Mouse (Mus musculus): ENCODE measurements around the gene Efcab2. TPM values are rescaled to one million over a fixed set of nuclear protein-coding genes. Genes with fewer than 3 reads are reported as not detected.

Efcab2 gene
- polyA plus RNA-seq (2015; fragmentation: Nextera tagmentation; extraction: Ambion mirVana): 8.4 and 9.6 TPM in 2 replicates

DNA sequence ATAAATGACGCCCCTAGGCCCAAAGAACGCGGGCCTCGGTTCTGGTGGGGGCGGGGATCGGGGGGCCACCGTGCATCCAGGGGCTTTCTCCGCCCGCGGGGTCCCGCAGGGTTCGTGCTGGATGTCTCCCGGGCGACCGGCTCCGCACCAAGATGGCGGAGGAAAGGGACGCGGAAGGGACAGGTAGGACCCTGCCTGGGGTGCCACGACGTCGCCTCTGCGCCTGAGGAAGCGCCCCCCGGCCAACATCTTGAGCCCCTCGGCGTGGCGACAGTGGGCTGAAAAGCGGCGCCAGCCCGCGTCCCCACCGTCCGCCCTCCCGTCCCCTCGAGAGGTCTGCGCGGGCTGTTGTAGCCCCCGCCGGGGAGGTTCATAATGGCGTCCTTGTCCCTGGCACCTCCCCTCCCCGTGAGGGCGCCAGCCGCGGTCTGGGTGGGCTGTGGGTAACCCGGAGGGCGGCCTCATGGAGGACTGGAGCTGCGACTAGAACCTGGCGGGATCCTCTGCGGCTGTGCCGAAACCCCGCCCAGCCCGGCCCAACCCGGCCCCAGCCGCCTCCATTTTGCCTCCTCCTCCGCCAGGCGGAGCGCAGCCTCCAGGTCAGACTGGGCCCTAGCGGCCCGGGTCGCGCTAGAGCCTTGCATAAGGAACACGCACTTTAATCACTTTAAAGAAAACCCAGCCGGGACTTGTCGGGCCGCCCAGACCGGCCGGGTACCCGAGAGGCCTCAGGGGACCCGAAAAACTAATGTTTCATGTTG, at the start of gene Efcab2:
Gene Efcab2, plus strand, starts transcription at position 135 of the 761 bp plus-strand sequence.
- Histone ChIP-seq H3K9ac (peak within 1 kb of the TSS; percentile 89), H3K27ac (replicated peaks) (peak within 1 kb of the TSS; percentile 100), H3K4me2 (peak within 1 kb of the TSS; percentile 57), H3K36me3 (no peaks in the 10 kb centered on the region), H3K9me3 (no peaks in the 10 kb centered on the region), H3K4me1 (replicated peaks) (no peaks in the 10 kb centered on the region), H3K27me3 (no peaks in the 10 kb centered on the region), H3K4me3 (peak within 1 kb of the TSS; percentile 59)
- WGBS: under 1% methylated on average over 69 of the region's 70 CpGs
- ATAC-seq (ENCODE audit: low read depth): peak; percentile 99

DNA sequence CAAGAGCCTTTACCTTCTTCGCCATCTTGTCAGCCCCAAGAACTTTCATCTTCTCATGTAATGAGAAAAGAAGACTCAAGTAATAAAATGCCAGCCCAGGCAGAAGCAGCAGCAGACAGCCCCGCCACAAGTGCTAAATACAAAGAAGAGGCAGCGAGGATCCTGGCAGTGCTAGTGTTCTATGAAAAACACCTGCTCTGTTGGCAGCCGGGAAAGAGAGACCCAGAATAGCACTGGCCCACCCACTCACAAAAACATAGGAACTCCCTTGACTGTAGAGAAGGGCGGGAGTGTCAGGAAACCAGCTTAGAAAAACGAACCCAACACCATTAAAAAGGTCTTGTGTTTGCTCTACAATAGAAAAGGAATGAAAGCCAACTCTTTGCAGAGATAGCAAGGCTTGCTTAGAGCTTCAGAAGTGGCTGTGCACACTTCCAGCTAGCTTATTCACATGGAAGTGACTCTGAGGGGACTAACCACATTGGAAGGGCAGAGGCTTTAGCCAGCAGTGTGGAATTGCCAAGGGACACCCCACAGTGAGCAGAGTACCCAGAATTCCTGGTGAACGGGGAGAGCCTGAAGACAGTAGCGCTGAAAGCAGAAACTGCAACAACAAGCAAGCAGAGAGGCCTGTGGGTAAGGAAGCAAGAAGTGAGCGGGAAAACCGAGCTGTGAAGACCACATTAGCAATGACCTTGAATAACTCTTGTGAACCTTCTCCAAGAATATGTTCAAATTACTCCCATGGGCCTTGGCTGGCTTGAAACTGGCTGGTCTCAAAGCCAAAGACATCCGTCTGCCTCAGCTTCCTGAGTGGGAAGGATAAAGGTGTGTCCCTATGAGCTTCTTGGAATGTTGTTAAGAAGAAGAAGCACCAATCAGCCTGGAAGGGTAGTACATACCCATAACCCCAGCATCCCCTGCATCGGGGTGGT, 47.8 kb upstream of the Efcab2 start:
- H3K9me3 ChIP-seq: no peaks in the 10 kb centered on the region
- no peak overlapping the region for H3K9ac ChIP-seq
- no peak overlapping the region for H3K4me2 ChIP-seq
- H3K36me3 ChIP-seq: no peaks in the 10 kb centered on the region
- ATAC-seq (ENCODE audit: low read depth): no peak
- H3K27me3 ChIP-seq: no peaks in the 10 kb centered on the region
- H3K27ac ChIP-seq (replicated peaks): no peak overlapping the region
- 63% methylated on average over 12 of the region's 12 CpGs for WGBS
- no peak overlapping the region for H3K4me3 ChIP-seq
- H3K4me1 ChIP-seq (replicated peaks): no peaks in the 10 kb centered on the region

DNA sequence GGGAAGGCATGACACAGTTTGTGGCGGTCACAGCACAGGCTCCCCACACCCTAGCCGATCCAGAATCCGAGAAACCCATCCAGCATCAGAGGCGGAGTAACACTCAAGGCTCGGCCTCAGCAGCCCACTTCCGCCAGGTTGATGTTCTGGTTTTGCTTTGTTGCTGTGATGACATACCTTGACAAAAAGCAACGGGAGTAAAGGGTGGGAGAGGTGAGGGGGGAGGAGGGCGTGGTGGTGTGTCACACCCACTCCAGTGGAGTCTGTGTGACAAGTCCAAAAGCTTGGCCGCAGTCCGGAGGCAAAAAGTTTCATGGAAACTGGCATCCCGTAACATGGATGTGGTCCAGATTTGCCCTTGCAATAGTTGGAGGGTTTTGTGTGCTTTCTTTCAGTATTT, 45.6 kb upstream of the Efcab2 start:
- 86% methylated on average over 11 of the region's 11 CpGs for WGBS

DNA sequence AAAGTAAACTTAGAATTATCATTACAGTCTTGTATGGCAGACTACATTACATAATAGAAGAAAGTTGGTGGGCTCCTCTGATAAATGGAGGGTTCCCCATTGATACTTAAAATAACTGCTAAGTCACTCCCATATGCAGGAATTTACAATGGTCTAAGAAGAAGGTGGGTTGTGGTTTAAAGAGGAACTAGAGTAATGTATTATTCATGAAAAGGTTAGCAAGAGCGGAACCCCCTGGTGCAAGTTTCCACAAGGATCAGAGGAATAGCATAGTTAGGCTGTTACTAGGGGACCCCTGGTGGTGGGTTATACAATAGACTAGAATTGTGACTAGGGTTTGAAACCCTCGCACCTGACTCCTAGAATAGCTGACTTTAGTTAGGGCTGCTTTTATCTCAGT, 45.2 kb upstream of the Efcab2 start:
- ATAC-seq (ENCODE audit: low read depth): no peak
- H3K27me3 ChIP-seq: no peaks in the 10 kb centered on the region
- H3K4me3 ChIP-seq: no peak overlapping the region
- H3K27ac ChIP-seq (replicated peaks): no peak overlapping the region
- no peaks in the 10 kb centered on the region for H3K4me1 ChIP-seq (replicated peaks)
- 59% methylated on average over 2 of the region's 2 CpGs for WGBS
- no peak overlapping the region for H3K4me2 ChIP-seq
- H3K9ac ChIP-seq: no peak overlapping the region
- H3K9me3 ChIP-seq: no peaks in the 10 kb centered on the region
- no peaks in the 10 kb centered on the region for H3K36me3 ChIP-seq

More for the DNA sequence above, 45.6 kb upstream of the Efcab2 start:
- no peaks in the 10 kb centered on the region for H3K4me1 ChIP-seq (replicated peaks)
- H3K9ac ChIP-seq: no peak overlapping the region
- no peaks in the 10 kb centered on the region for H3K9me3 ChIP-seq
- no peak overlapping the region for H3K27ac ChIP-seq (replicated peaks)
- no peaks in the 10 kb centered on the region for H3K36me3 ChIP-seq
- H3K27me3 ChIP-seq: no peaks in the 10 kb centered on the region
- no peak for ATAC-seq (ENCODE audit: low read depth)
- H3K4me2 ChIP-seq: no peak overlapping the region
- no peak overlapping the region for H3K4me3 ChIP-seq

DNA sequence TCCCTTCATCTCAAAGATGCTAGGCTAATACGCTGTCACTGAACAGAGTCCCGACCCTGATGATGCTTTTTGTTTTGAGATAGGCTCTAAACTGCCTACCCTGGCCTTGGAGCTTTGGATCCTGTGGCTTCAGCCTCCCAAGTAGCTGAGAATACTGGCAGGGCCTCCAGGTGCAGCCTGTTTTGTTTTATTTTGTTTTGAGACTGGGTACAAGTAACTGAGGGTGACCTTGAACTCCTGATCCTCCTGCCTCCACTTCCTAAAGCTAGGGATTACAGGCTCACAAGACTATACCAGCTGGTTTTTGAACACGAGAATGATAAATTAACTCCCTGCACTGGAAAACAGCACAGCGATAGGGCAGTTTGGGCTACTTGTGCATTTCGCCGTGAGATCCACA, 40.7 kb upstream of the Efcab2 start:
- no peak for ATAC-seq (ENCODE audit: low read depth)
- peaks cover 15% of the 10 kb centered on the region; the same call in 1 of the 2 replicates for H3K4me1 ChIP-seq (replicated peaks)
- no peak overlapping the region for H3K27ac ChIP-seq (replicated peaks)
- 89% methylated on average over 6 of the region's 6 CpGs for WGBS
- H3K9ac ChIP-seq: no peak overlapping the region
- no peak overlapping the region for H3K4me2 ChIP-seq
- H3K9me3 ChIP-seq: no peaks in the 10 kb centered on the region
- H3K36me3 ChIP-seq: no peaks in the 10 kb centered on the region
- H3K27me3 ChIP-seq: no peaks in the 10 kb centered on the region
- no peak overlapping the region for H3K4me3 ChIP-seq

DNA sequence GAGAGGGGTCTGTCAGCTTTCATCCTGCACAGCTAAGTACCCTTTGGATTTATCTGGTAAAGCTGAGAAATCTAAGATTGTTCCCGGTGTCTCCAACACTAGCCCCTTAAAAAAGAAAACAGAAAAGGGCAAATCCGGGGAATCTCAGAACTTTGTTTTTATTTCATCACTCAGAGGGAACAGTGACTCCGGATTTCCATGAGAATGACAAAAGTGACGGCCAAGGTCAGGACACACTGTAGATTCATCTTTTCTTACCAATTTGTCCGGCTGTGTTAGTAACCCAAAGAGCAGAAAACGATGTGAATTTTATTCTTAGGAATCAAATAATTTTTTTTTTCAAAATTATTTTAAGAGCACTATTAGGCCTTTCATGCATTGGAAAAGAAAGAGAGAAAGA, 37.8 kb upstream of the Efcab2 start:
- no peak overlapping the region for H3K9ac ChIP-seq
- no peak for ATAC-seq (ENCODE audit: low read depth)
- 82% methylated on average over 6 of the region's 6 CpGs for WGBS
- H3K36me3 ChIP-seq: no peaks in the 10 kb centered on the region
- H3K27ac ChIP-seq (replicated peaks): peak overlapping the region; percentile 71; the same call in 1 of the 2 replicates
- H3K4me2 ChIP-seq: peak overlapping the region; percentile 78
- H3K9me3 ChIP-seq: no peaks in the 10 kb centered on the region
- H3K4me3 ChIP-seq: no peak overlapping the region
- peaks cover 15% of the 10 kb centered on the region; the same call in 1 of the 2 replicates for H3K4me1 ChIP-seq (replicated peaks)
- H3K27me3 ChIP-seq: no peaks in the 10 kb centered on the region

DNA sequence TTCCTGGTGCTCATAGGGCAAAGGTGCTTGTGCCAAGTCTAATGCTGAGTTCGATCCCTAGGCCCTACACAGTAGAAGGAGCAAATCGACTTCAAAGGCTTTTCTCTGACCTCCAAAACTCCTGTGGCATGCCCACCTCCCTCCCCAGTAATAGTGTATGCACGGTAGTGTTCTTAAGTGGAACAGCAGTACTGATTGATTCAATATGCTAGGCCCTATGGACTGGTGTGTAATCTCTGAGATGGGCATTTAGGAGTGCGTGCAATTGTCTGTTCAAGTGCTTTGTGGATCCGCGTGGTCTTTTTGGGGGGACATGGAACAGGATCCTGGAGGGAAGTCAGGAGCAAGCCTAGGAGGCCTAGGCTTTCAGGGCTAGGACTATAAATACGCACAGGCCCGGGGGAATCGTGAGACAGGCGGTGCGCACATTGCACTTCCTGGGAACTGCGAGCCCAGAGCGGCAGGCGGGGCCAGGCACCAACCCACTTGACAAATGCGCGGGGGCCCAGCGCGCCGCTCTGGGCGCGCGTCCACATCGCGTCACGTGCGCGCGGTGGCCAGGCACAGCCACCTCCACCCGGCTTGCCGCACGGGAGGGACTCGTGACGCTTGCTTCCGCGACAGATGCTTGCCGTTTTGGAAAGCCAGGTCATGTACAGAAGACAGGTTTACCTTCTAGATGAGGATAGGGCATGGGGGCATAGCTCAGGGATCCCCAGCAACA, 37.2 kb upstream of the Efcab2 start:
- peak overlapping the region; percentile 74 for H3K9ac ChIP-seq
- no peaks in the 10 kb centered on the region for H3K27me3 ChIP-seq
- peak overlapping the region; percentile 78 for H3K4me2 ChIP-seq
- peak; percentile 97 for ATAC-seq (ENCODE audit: low read depth)
- H3K27ac ChIP-seq (replicated peaks): peak overlapping the region; percentile 71
- no peaks in the 10 kb centered on the region for H3K9me3 ChIP-seq
- H3K36me3 ChIP-seq: no peaks in the 10 kb centered on the region
- H3K4me3 ChIP-seq: peak overlapping the region; percentile 50
- H3K4me1 ChIP-seq (replicated peaks): peaks cover 15% of the 10 kb centered on the region; the same call in 1 of the 2 replicates
- 2% methylated on average over 36 of the region's 36 CpGs for WGBS

DNA sequence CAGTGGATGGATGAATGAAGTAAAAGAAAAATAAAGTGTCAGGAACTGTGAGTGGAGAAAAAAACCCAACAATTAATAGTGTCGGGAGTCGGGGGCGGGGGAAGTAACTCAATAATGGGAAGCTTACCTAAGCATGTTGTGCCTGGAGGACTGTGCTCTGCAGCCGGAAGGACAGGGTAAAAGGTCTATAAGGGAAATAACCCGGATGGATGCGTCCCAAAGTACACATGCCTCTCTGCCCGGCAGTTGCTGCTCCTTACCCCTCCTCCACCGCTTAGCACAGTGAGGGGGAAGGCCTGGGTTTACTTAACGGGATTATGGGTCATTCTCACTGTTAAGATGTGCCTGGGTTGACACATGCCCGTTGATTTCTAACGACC, 36.6 kb upstream of the Efcab2 start:
- H3K9ac ChIP-seq: peak overlapping the region; percentile 74
- H3K4me3 ChIP-seq: peak overlapping the region; percentile 50
- peaks cover 15% of the 10 kb centered on the region; the same call in 1 of the 2 replicates for H3K4me1 ChIP-seq (replicated peaks)
- H3K27ac ChIP-seq (replicated peaks): peak overlapping the region; percentile 71
- H3K27me3 ChIP-seq: no peaks in the 10 kb centered on the region
- no peaks in the 10 kb centered on the region for H3K9me3 ChIP-seq
- ATAC-seq (ENCODE audit: low read depth): peak; percentile 84
- no peaks in the 10 kb centered on the region for H3K36me3 ChIP-seq
- 2% methylated on average over 11 of the region's 11 CpGs for WGBS
- peak overlapping the region; percentile 78 for H3K4me2 ChIP-seq

DNA sequence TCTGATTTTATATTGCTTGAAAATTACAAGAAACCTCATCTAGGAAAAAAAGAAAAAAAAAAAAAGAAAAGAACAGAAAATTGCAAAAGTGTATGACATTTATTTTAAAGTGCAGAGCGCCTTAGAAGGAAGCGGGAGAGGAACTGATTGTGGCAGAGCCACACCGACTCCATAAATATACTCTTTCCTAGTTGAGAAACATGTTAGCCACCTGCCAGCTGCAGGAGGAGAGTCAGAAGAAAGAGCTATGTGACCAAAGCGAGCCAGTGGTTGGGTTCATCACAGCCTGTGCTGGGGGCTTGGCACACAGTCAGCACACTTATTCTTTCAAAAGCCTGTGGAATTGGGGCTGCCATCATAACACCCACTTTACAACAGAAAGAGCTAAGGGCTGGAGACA, 33.2 kb upstream of the Efcab2 start:
- no peaks in the 10 kb centered on the region for H3K9me3 ChIP-seq
- WGBS: 86% methylated on average over 4 of the region's 4 CpGs
- no peak overlapping the region for H3K9ac ChIP-seq
- H3K4me1 ChIP-seq (replicated peaks): peaks cover 15% of the 10 kb centered on the region; the same call in 1 of the 2 replicates
- ATAC-seq (ENCODE audit: low read depth): no peak
- no peak overlapping the region for H3K27ac ChIP-seq (replicated peaks)
- H3K4me3 ChIP-seq: no peak overlapping the region
- no peaks in the 10 kb centered on the region for H3K27me3 ChIP-seq
- H3K36me3 ChIP-seq: no peaks in the 10 kb centered on the region
- no peak overlapping the region for H3K4me2 ChIP-seq

DNA sequence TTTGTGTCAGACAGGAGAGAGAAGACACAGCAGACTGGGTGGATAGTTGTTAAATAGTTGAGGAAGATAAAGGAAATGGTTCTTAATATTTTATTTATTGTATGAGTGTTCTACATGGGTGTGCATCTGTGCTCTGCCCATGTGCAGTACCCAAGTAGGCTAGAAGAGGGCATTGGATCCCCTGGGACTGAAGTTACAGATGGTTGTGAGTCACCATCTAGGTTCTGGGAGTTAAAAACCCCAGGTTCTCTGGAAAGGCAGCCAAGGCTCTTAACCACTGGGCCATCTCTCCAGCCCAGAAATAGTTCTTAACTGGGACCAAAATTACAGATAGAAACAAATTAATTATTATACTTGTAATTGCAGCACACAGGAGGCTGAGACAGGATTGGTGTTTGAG, 30.5 kb upstream of the Efcab2 start:
- H3K9me3 ChIP-seq: no peaks in the 10 kb centered on the region

DNA sequence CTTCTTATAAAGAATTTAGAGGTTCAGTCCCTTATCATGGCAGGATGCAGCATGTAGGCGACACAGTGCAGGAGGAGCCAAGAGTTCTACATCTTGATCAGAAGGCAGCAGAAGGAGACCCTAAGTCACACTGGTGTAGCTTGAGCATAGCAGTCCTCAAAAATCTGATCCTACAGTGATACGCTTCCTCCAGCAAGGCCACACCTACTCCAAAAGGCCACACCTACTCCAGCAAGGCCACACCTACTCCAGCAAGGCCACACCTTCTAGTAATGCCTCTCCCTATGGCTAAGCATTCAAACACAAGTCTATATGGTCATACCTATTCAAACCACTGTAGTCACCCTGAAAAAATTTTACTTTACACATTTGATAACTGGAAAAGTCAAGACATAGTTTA, 29.8 kb upstream of the Efcab2 start:
- Histone ChIP-seq H3K27ac (replicated peaks) (no peak overlapping the region), H3K4me1 (replicated peaks) (no peaks in the 10 kb centered on the region), H3K36me3 (no peaks in the 10 kb centered on the region), H3K4me2 (no peak overlapping the region), H3K4me3 (no peak overlapping the region), H3K27me3 (no peaks in the 10 kb centered on the region), H3K9me3 (no peaks in the 10 kb centered on the region), H3K9ac (no peak overlapping the region)
- ATAC-seq (ENCODE audit: low read depth): no peak
- WGBS: 94% methylated on average over 2 of the region's 2 CpGs

More for the DNA sequence above, 30.5 kb upstream of the Efcab2 start:
- no peak for ATAC-seq (ENCODE audit: low read depth)
- no peak overlapping the region for H3K27ac ChIP-seq (replicated peaks)
- H3K9ac ChIP-seq: no peak overlapping the region
- H3K4me2 ChIP-seq: no peak overlapping the region
- H3K4me1 ChIP-seq (replicated peaks): no peaks in the 10 kb centered on the region
- no peak overlapping the region for H3K4me3 ChIP-seq
- H3K36me3 ChIP-seq: no peaks in the 10 kb centered on the region
- no peaks in the 10 kb centered on the region for H3K27me3 ChIP-seq

DNA sequence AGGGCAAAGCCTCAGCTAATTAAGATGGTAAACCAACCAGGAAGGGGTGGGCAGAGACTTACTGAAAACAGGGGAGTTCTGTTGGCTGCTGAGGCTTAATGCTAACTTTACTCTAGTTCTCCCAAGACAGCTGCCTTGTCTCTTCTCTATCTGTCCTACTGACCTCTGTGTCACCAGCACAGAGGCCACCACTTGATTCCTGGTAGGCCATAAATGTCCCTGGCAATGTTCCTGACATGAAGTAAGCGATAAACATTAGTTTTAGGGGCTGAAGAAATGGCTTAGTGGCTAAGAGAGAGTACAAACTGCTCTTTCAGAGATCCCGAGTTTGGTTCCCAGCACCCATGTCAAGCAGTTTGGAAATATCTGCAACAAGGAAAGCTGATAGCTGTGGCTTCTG, 29.0 kb upstream of the Efcab2 start:
- Histone ChIP-seq H3K4me2 (no peak overlapping the region), H3K9me3 (no peaks in the 10 kb centered on the region), H3K9ac (no peak overlapping the region), H3K27ac (replicated peaks) (no peak overlapping the region), H3K27me3 (no peaks in the 10 kb centered on the region), H3K4me1 (replicated peaks) (no peaks in the 10 kb centered on the region), H3K36me3 (no peaks in the 10 kb centered on the region), H3K4me3 (no peak overlapping the region)
- 80% methylated on average over 2 of the region's 2 CpGs for WGBS
- no peak for ATAC-seq (ENCODE audit: low read depth)

Data from neural tube, embryonic 13.5 days (tissue).